Mouse (Mus musculus) left cerebral cortex, adult 8-10 months (tissue): Measurements from ENCODE around the gene Wnt1. TPM values are rescaled to one million over a fixed set of nuclear protein-coding genes. Genes with fewer than 3 reads are reported as not detected.
"Not testable (repeated sequence)": the region's sequence is repeated elsewhere in the genome, so short reads cannot be mapped to it uniquely, and the experiment has no call there.

Source experiments
- DNase-seq, 2 experiments: peaks; one replicate each; pipeline ENCODE4 v3.0.0; 2022; ENCODE audit warnings: low spot score in 2 of 2
- total RNA-seq, 4 experiments: library from RNA; stranded (reverse); gene quantifications; 2 replicates each; pipeline ENCODE4 v1.2.4; 2022

Wnt1 gene
- total RNA-seq, 4 experiments from 2014 or later, result 0.26 TPM; not detected in 3

DNA sequence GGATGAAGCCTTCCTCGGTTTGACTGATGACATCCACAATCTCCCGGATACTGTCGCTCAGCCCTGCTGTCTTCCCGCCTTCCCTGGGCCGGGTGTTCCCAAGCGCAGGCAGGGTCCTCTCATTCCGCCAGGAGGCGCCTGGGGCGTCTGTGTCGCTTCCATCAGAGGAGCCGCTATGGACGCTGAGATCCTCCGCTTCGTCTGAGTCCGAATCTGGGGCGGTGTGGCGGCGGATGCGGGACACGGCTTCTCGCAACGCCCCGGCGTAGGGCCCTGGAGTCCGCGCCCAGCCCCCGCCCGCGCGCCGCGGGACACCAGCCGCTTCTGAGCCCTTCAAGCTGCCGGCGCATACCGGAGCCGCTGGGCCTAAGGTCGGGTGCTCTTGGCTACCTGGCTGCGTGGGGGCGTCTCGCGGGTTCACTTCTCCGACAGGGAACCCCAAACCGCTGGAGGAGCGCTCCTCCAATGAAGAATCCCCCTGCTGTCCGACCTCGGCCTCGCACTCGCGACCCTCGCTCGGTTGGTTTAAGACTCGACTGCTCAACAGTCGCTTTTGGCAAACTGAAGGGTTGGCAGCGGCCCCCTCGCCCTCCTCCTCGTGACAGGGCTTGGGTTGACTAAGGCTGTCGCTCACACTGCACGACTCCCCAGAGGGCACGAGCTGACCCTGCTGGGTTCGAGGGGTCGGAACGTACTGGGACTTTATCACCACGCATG is 15.8 kb downstream of the Wnt1 start:
- DNase-seq, result peak in 1 of 2 experiments; percentile 71

DNA sequence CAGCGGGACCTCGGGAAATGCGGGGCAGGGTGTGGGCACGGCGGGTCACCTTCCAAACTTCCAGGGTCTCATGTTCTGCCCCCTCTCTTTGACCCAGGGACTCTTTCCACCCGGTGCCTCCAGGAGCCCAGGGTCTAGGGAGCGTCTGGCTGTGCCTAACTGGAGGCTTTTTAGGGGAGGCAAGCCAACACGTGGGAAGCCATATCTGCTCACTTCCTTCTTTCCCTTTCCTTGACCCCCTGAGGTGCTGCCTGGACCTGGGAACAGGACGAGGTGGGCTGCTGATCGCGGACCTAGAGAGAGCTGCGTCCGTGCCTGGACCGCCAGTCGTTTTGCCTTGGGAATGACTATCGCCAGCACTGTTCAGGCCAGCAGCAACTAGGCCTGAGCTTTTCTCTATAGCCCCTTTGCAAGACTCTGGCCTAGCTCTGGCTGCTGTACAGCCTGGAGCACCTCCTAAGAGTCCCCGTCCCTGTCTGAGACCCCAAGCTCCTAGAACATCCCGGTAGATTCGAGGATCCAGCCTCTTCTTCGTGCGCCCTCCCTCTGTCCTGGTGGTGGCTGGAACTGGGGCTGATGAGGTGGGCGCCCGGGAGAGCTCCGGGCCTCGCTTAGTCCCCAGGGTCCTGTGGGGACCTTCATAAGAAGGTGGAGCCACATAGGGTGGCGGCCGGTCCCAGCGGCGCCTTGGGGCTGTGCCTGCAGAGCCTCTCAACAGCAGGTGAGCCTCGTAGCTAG is 16.6 kb downstream of the Wnt1 start:
- no peak for DNase-seq

GRCm38 (mm10) chr15:98806809-98807770 is 17.4 kb downstream of the Wnt1 start:
- no peak for DNase-seq

DNA sequence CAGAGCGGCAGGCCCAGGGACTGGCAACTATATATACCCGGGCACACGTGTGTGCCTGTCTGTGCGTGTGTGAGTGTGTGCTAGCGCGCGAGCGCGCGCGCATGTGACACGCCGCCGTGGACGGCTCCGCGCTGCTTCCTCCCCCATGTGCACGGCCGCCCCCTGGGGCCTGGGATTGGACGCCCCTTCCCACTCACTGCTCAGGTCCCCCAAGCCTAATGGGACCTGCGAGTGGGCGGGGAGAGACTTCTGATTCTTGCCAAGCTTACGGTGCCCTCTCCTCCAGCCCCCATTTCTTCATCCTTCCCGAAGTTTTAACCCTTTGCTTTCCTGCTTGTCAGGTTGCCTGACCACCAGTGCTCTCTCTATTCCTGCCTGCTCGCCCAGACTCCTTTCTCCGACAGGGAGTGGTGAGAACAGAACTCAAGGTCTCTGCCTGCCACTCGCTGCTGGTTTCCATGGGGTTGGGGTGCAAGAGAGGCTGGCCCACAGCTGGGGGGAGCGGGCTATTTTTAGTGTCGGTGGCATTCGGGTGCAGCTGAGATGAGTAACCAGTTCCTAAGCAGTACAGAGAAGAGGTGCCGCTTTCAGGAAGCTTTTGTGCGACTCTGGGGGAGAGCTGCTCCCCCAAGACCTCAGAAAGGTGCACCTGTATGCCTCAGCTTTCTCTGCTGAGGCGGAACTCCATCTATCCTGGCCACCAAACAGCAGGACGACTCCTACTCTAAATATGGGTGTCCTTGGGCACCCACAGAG is 18.4 kb downstream of the Wnt1 start:
- peak in 1 of 2 experiments; percentile 87 for DNase-seq

DNA sequence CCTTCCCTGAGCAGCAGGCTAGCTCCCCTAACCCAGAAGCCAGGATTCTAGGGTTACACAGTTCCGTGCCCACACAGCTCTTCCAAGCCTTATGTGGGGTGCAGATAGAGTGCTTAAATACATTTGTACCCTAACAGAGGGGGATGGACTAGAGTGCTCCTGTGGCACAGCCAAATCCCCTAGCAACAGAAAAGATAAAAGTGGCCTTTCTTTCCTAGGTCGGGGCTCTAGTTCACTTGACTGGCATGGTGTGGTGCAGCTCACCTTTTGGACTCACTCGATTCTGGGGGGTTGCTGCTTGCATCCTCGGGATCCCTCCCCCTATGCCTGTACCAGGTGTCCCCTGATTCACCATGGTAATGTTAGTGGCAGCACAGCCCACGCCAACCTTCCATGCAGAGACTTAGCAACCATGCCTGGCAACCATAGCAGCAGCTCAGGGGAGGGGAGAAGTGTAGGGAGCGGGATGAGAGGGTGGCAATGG is 19.0 kb downstream of the Wnt1 start:
- peak in 1 of 2 experiments; percentile 95 for DNase-seq

GRCm38 (mm10) chr15:98809390-98809789 is 19.7 kb downstream of the Wnt1 start, which contains the start of gene Ddn:
TSS of gene Ddn (minus strand) at chr15:98809490.
- no peak for DNase-seq

DNA sequence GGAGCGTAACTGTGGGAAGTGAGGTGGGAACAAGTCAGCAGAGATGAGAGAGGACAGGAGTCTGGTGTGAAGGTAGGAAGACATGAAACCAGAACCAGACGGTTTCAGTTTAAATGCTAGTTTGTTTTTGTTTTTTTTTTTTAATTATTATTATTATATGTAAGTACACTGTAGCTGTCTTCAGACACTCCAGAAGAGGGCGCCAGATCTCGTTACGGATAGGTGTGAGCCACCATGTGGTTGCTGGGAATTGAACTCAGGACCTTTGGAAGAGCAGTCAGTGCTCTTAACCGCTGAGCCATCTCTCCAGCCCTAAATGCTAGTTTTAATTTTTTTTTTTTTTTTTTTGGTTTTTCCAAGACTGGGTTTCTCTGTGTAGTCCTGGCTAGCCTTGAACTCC is 20.6 kb downstream of the Wnt1 start:
- not testable (repeated sequence) for DNase-seq

- peak in 1 of 2 experiments; percentile 83 for DNase-seq
These were observed 23.2 kb downstream of the Wnt1 start for GRCm38 (mm10) chr15:98812741-98813424.

DNA sequence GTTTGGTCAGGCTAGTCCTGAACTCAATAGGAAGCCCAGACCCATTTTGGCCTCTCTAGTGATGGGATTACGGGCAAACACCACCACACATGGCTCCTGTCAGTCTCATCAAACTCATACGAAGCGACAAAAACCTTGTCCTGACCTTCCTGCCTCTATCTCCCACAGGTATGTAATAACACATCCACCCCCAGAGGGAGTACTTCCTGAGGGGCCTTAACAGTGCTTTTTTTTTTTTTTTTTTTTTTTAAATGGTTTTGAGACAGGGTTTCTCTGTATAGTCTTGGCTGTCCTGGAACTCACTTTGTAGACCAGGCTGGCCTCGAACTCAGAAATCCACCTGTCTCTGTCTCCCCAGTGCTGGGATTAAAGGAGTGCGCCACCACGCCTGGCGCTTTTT is 28.5 kb downstream of the Wnt1 start:
- no peak for DNase-seq

- no peak for DNase-seq
These were observed 31.3 kb downstream of the Wnt1 start for GRCm38 (mm10) chr15:98820937-98821336.

- DNase-seq, result no peak
These were observed 31.7 kb downstream of the Wnt1 start for GRCm38 (mm10) chr15:98821403-98821802.

DNA sequence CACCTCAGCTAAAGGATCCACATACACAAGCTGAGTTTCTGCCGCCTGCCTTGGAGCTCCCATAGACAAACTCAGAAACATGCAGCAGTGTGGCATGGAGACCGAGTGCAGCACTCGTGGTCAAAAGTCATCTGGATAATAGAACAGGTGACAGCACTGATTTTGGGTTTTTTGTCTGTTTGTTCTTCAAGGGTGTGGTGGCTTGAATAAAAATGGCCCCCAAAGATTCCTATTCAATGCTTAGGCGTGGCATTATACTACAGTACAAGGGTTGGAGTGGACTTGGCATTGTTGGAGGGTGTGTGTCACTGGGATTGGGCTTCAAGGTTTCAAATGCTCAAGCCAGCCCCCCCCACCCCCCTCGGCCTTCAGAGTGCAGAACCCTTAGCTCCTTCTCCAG is 32.5 kb downstream of the Wnt1 start:
- no peak for DNase-seq

DNA sequence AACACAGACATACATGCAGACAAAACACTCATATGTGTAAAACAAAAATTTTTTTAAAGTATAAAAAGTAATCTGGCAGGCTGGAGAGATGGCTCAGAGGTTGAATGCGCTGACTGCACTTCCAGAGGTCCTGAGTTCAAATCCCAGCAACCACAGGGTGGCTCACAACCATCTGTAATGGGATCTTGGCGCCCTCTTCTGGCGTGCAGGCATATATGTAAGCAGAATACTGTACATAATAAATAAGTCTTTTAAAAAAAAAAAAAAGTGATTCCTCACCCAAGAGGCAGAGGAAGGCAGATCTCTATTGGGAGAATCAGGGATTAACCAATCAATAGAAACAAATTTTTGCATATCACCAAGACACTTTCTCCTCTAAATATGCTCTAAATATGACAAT is 33.8 kb downstream of the Wnt1 start:
- no peak for DNase-seq

- DNase-seq, result no peak
These were observed 38.0 kb downstream of the Wnt1 start for GRCm38 (mm10) chr15:98827611-98828011.

DNA sequence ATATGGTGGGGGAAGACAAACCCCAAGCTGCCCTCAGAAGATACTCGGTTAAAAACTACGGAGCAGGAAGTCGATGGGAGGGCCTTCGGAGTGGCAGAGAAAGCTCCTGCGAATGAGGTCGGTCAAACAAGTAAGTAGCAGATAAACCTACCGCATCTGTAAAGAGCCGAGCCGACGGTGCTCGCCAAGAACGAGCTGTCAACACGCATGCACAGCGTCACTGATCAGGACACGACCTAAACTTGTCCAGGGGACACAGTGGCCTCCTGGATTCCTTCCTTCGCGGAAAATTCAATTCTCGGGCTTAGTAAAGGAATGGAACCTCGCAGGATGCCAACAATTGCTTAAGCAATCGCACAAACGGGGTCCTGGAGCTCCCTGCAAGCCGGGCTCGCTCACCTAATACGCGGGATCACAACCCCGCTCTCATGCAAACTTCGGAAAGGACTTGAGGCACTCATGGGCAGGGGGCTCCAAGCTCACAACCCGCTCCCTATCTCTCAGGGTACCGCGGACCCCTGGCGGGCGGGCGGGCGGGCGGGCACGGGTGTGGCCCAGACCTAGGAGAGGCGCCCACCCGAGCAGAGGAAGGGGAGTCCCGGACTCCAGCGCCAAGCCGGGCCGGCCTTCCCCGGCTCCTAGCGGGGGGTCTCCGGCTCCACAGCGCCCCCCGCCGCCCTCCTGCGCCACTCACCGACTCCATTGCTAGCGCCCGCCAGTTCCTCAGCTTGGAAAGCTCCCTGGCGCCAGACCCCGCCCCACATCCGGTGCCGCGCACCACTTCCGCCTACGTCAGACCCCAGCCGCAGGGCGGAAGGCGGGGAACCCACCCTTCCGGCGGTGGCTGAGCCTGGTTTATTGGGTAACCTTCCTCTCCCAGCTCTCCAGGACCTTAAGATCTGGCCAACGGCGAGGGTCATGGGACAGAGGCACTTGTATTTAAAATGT is 41.4 kb downstream of the Wnt1 start, which contains the start of gene Prkag1:
TSS of gene Prkag1 (minus strand) at position 786 of the 948 bp plus-strand sequence.
- peak; percentile 87 to 92 for DNase-seq

DNA sequence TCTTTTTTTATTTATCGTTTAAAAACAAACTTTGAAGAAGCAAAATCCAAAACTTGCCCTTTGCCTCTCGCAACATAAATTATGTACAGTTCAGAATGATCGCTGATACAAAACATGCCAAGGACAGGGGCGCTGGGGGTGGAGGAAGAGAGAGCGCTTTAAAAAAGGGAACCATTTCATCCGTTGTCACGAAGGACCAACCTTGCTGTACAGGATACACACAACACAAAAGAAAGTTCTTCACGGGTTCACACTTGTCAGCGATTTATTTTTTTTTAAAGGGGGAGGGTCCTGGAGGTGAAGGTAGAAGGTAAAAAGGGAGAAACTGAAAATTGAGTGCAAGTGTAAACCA is 42.0 kb downstream of the Wnt1 start:
- DNase-seq, result no peak

- DNase-seq, result no peak
These were observed 42.8 kb downstream of the Wnt1 start for GRCm38 (mm10) chr15:98832161-98833058.

DNA sequence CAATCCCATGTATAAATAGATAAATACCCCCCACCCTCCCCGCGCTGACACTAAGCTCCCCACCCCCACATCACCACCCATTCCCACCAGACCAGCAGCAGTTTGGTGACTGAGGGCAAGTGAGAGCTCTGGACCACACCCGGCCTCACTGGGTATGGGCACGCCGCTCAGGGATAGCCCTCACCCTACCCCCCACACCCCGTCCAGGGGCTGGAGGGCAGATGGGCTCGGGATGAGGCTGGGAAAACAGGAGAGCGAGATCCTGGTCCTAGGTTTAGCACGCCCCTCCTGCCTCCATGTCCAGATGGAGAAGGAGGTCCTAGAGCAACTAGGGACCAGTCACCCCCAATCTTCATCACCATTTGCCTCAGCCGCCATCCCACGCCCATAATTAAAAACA is 43.6 kb downstream of the Wnt1 start:
- DNase-seq, result no peak
